Mouse (Mus musculus) stomach, postnatal 0 days (tissue): Measurements from ENCODE around the gene Evi2a.

ENCODE experiments used
- CTCF ChIP-seq: IDR thresholded peaks from 2 replicates; pipeline ENCODE4 v1.5.1; 2016; ENCODE audit warnings: antibody characterized with exemption, low read depth, mild to moderate bottlenecking, moderate library complexity
- EP300 ChIP-seq: optimal IDR thresholded peaks from 2 replicates; pipeline ENCODE3; 2016; ENCODE audit warnings: antibody characterized with exemption

- TF ChIP-seq CTCF (no peak), EP300 (no peak)
Observed at GRCm38 (mm10) chr11:79528601-79529000, 1.8 kb downstream of the Evi2a start.
